Mouse (Mus musculus) mouse embryonic stem cell (cell line): ENCODE results near the gene Iqcc.

ENCODE experiments used
- in situ Hi-C, 2 experiments: fragments of 300-500 bp; cut with MboI; formaldehyde crosslinking; loops; 1 replicate in 1 of 2; 3 replicates in 1 of 2; pipeline ENCODE4 v1.14.3; 2019 to 2020; ENCODE audit warnings: low sequenced_read_pairs in 2 of 2, low pct_unique_long_range_greater_than_20kb in 1 of 2, mixed read lengths in 1 of 2; ENCODE audit not compliant: unreplicated experiment in 1 of 2

Gene Iqcc

GRCm38 (mm10) chr4:129622803-129623535 is 4.1 kb upstream of the Iqcc start:
- in situ Hi-C loops = no loop called here

- in situ Hi-C loops = no loop called here
Observed at GRCm38 (mm10) chr4:129622120-129622802, 3.4 kb upstream of the Iqcc start.

DNA sequence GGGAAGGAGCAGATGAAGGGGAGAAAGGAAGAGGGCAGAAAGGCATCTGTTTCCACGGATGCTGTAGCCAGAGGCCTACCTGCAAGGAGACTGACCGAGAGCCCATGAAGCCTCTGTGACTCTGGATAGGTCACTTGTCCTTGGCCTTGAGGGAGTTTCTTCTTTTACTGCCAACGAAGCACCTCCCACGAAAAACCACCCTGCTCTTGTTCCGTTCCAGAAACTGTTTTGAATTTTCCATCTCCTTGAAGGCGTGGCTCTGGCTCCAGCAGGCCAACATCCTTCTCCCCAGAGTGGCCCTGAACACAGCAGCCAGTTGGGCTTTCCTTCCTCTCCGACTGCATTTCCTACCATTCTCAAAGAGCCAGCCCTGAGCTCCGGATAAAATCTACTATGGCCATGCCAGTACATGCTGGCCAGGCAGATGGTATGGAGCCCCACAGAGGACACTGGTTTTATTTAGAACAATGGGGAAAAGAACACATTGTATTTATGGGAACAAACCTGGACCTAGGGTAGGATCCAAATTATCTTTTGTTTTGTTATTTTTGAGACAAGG is 2.5 kb upstream of the Iqcc start:
- in situ Hi-C loops = no loop called here

DNA sequence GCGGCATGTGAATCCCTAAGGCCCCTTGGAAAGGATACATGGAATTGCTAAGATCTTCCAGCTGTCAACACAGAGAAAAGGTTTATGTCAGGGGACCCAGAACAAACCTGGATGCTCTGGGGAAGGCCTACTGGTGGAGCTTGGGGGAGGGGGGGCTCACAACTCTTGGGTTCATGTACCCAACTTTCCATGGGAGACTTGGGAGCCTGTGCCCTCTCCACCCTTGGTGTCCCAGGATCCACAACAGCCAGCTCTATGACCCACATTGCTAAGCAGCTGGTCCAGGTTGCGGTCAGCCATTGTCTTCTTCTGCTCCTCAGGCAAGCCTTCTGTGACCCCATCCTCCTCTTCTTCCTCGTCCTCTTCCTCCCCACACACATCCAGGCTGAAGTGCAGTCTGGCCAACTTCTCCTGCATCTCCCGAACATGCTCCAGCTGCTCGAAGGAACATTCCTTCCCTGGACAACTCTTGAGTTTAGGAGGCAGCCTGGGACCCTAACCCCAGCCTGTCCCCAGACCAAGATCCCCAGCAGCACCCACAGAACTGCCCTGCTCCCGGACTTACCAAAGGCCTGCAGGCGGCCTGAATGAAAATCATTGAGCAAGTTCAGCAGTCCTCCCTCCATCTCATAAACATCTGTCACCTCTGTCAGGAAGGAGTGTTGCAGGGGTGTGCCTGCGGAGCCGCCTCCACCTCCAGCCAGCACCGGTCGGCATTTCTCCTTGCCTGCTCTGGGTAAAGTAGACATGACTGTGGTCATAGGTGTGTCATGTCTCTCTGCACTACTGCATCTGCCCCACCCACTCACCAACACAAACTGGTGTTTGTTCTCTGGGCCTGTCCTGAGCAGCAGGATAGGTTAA is 1.8 kb upstream of the Iqcc start:
- in situ Hi-C loops = no loop called here

DNA sequence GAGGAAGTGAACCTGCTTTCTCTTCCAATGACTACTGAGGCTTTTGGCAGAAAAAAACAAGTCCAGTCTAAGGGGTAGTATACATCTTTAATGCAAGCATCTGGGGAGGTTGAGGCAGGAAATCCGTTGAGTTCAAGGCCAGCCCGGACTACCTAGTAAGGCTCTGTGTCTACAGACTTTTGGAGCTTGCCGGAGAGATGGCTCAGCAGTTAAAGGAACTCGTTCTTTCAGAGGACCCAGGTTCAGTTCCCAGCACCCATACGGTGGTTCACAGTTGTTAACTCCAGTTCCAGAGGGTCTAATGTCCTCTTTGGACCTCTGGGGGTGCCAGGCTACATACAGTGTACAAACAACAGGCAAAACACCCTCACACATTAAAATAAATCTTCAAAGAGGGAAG is 868 bp downstream of the Iqcc start:
- in situ Hi-C loops = no loop called here

DNA sequence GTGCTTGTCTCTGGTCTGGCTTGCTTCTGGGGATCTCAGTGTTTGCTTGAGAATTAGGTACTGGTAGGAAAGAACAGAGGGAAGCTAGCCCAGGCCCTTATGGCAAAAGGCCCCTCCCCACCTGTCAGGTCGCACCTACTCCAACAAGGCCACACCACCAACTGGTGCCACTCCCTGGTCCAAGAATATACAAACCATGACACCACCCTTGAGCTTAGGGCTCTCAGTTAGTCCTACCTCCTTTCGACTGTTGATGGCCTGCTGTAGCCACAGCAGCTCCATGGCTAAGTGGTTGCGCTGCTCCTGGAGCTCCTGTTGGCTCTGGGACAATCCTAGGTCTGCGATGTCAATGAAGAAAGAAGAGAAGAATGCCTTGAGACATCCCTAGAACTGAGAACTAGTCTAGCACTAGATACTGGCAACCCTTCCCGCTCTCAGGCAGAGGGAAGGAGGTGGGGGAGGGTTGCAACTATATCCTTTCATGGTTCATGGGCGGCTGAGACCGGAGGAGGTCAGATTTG is 1.7 kb downstream of the Iqcc start:
- in situ Hi-C loops = no loop called here

DNA sequence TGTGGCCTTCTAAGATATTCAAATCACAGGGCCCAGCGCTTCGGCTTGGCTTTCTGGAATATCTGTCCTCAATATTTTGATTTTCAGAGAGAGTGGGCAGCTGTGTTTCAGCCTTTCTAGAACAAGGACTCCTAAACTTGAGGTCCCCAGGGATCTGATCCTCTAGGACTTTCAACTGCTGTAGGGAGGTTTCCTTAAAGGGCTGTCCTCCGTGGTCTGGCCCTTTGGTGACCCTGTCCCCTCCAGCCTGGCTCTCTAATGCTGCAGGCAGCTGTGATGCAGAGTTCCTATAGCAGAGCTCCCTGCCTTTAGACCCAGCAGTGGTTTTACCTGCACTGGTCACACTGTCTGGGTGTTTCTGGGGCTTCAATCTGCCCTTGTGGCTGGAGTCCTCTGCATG is 2.3 kb downstream of the Iqcc start:
- in situ Hi-C loops = no loop called here

GRCm38 (mm10) chr4:129615801-129616290 is 3.1 kb downstream of the Iqcc start:
- in situ Hi-C loops = no loop called here

DNA sequence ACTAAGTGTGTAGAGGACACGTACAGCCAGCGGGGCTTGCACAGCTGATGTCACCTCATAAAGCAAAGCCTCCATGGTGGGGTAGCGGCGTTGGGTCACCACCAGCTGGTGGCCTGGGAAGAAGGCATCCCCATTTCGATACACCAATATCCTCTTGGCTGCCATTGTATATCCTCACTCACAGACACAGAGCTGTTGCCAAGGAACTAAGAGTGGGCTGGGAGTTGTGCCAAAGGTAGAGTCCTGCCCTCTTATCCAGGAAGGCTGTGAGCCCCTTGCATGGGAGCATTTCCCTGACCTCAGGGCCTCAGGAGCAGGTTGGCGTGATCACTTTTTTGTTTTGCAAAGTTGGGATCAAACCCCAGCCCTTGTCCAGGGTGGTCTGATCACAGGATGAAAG is 4.8 kb downstream of the Iqcc start, which contains the start of gene Dcdc2b:
Dcdc2b (minus strand) TSS at position 165 of the 400 bp plus-strand sequence.
- in situ Hi-C loops = no loop called here

GRCm38 (mm10) chr4:129610472-129610871 is 8.4 kb downstream of the Iqcc start:
- in situ Hi-C loops = no loop called here

DNA sequence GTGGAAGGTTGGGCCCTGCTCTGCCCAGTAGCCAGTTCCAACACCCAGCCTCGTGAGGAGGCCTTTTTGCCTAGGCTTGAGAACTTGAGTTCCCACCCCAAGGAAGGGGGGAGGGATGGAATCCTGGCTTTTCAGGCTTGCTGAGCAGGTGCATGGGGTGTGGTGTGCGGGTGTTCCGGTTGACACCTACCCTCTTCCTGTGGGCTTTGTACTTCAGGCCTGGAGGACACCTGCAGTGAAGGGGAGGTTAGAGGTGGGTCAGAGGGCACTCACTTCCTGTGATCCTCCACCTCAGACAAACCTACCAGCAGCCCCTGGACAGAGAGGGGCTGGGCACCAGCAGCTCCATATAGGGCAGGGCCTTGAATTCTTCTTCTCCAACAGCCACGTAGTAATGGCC is 8.9 kb downstream of the Iqcc start:
- in situ Hi-C loops = no loop called here

GRCm38 (mm10) chr4:129609139-129609631 is 9.7 kb downstream of the Iqcc start:
- in situ Hi-C loops = no loop called here

DNA sequence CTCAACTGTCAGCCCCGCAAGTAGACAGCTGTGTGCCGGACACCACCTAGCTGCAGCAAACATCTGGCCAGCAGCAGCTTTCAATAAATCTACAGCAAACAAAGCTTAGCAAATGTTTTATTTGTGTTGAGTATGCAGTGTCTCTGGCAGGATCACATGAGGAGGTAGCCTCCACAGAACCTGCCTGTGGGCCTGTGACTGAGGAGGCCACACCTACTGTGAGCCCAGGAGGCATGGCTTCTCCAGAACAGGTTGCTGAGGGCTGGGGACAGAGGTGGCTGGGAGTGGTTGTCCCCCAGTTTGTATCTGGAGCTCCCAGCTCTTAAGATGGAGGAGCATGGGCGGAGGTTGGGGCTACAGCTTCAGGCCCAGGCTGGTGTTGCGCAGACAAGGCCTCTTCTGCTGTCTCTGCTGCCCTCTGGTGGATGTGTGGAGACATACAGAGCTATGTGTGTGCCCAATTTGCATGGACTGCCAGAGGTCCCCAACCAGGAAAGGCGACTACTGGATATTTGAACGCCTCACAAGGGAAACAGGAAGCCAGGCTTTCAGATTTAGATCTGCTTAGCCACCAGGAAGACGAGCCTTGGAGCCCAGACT is 10.4 kb downstream of the Iqcc start:
- in situ Hi-C loops = no loop called here

DNA sequence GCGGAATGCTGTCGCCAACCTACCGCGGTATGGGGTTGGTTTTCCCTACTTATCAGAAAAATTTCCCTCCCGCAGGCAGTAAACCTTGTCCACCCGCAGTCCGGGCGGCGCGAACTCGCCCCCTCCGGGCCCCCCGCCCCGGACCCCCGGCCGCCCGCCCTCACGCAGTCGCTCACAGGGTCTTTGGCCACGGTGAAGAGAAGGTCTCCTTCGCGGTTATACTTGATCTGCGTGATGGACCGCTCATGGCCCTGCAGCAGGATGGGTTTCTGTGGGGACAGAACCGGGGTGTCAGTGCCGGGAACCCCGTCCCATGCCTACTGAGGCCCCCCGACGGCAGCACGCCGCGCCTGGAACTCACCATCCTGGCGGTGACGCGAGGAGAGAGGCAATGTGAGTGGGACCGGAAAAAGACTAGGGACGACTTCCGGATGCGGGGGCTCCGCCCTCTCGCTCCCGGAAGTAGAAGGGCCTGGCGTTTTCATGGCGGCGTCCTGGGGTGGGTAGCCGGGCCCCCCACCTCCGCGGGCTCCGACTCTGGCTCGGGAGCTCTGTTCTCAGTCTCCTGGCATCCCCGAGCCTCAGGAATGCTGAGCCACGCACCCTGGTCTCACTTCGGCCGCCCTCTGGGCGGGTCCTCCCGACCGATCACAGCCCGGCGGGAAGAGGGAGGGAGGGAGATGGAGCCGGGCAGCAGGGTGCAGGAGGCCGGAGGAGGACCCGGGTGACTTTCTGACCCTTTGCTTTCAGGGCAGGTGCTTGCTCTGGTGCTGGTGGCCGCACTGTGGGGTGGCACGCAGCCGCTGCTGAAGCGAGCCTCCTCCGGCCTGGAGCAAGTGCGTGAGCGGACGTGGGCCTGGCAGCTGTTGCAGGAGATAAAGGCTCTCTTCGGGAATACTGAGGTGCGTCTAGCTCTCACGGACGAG is 18.4 kb downstream of the Iqcc start, which contains the start of the genes Eif3i and Tmem234:
Eif3i (minus strand) TSS at position 416 of the 926 bp plus-strand sequence.
Tmem234 (plus strand) TSS at position 436 of the 926 bp plus-strand sequence.
- in situ Hi-C loops = no loop called here

DNA sequence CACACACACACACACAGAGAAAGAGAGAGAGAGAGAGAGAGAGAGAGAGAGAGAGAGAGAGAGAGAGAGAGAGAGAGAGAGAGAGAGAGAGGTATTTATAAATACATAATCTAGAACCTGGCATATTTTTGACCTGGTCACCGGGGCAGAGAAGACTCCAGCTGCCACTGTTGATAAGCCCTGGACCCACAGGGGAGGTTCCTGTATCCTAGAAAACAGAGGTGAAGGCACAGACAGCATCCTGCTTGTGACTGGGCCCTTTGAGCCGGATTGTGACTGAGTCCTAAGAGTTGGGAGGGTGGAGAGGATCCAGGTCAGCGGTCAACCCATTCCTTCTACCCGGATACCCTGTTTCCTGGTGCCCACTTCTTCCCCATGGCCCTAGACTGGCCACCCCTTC is 30.0 kb downstream of the Iqcc start:
- in situ Hi-C loops = no loop called here

DNA sequence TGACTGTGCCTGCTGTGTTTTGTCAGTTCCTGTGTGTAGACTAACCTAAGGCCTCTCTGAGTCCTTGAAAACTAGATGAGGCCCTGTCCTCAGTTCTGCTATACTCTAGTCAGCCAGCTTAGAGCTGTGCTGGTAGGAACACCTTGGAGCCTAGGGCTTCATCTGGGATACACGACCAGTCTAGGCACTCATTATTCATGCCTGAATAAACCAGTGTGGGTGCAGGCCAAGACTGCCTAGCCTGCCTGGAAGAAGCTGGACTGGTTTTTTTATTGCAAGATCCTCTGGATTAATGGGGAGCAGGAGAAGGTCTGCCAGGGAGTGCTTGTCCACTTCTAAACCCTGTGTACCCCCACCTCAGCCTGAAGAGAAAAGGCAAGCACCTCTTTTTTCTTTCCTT is 32.0 kb downstream of the Iqcc start:
- in situ Hi-C loops = no loop called here

DNA sequence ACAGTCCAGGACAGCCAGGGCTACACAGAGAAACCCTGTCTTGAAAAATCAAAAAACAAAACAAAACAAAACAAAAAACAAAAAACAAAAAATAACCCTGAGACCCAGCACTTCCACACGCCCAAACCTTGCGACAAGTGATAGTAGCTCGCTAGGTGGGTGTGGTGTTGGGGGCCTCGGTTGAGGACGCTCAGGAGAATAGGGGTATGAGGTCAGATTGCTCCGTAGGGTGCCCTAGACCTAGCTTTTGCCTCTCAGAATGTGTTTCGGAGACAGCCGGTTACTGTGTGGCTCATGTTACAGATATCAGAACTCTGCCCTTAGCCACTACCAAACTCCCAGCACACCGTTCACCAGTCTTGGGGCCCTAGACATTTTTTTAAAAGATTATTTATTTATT is 33.1 kb downstream of the Iqcc start:
- in situ Hi-C loops = no loop called here
